Mouse (Mus musculus) liver, embryonic 15.5 days (tissue): ENCODE data around the gene 1700001C02Rik. TPM values are rescaled to one million over a fixed set of nuclear protein-coding genes. Genes with fewer than 3 reads are reported as not detected.

Experiments
- ATAC-seq: fragments of 200-750 bp; cut with Nextera tagmentation; 2 replicates; pipeline ENCODE4 v1.8.0; 2017; ENCODE audit warnings: moderate number of reproducible peaks, mild to moderate bottlenecking, moderate library complexity; ENCODE audit not compliant: insufficient read depth
- H3K27ac ChIP-seq: fragments of 300-500 bp; sonication (generic); replicated peaks from 2 replicates; pipeline ENCODE4 v1.5.1; 2015; ENCODE audit warnings: mild to moderate bottlenecking, inconsistent platforms
- H3K27me3 ChIP-seq: fragments of 300-500 bp; sonication (generic); 2 replicates; pipeline ENCODE4 v1.6.1; 2015; ENCODE audit warnings: mild to moderate bottlenecking, inconsistent platforms
- H3K36me3 ChIP-seq: fragments of 300-500 bp; sonication (generic); replicated peaks from 2 replicates; pipeline ENCODE4 v1.6.1; 2015; ENCODE audit warnings: moderate library complexity, mild to moderate bottlenecking, inconsistent platforms
- H3K4me1 ChIP-seq: fragments of 300-500 bp; sonication (generic); replicated peaks from 2 replicates; pipeline ENCODE4 v1.6.1; 2015; ENCODE audit warnings: inconsistent platforms
- H3K4me2 ChIP-seq: fragments of 300-500 bp; sonication (generic); 2 replicates; pipeline ENCODE4 v1.6.1; 2015; ENCODE audit warnings: moderate library complexity, mild to moderate bottlenecking, inconsistent platforms
- H3K4me3 ChIP-seq: fragments of 300-500 bp; sonication (generic); replicated peaks from 2 replicates; pipeline ENCODE4 v1.5.1; 2015; ENCODE audit warnings: mild to moderate bottlenecking, inconsistent platforms
- H3K9ac ChIP-seq: fragments of 300-500 bp; sonication (generic); 2 replicates; pipeline ENCODE4 v1.6.1; 2015; ENCODE audit warnings: moderate library complexity, mild to moderate bottlenecking, inconsistent platforms
- H3K9me3 ChIP-seq: fragments of 300-500 bp; sonication (generic); replicated peaks from 2 replicates; pipeline ENCODE4 v1.6.1; 2016; ENCODE audit warnings: inconsistent platforms
- WGBS: fragments of 180-500 bp; shearing (Covaris S2); methylation state at CpG from one replicate; pipeline ENCODE4 v1.1.7; 2015; ENCODE audit warnings: mixed read lengths; ENCODE audit not compliant: insufficient replicate concordance; 5-methylcytosine and 5-hydroxymethylcytosine counted together
- polyA plus RNA-seq: library from polyadenylated mRNA; unstranded; fragments of >200 nt; fragmentation: Nextera tagmentation; extraction: Ambion mirVana; gene quantifications from 2 replicates; pipeline ENCODE4 v1.2.1, GENCODE M21; 2015

1700001C02Rik gene
- polyA plus RNA-seq, 1 experiment from 2014 or later, result not detected

DNA sequence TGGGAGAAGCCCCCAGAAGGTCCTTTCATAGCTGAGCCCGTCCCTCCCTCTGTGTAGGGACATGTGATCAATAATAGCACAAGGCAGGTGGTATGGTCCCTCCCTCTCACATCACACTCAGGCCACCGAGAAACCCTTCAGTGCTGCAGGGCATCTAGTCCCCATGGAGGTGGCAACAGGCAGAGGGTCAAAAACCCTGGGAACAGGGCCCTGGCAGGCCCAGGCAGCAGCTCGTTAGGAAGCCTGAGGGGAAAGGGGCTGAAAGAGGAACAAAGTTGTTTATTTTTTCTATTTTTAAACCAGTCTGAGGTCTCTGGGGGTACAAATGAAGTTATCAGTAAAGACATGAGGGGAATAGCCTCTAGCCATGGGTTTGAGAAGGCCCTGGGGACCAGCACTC, 58.4 kb downstream of the 1700001C02Rik start:
- peaks cover 13% of the 10 kb centered on the region for H3K4me1 ChIP-seq
- H3K4me2 ChIP-seq, result no peak overlapping the region
- 31% methylated on average over 3 of the region's 3 CpGs for WGBS
- H3K27ac ChIP-seq, result no peak overlapping the region
- peaks cover 12% of the 10 kb centered on the region for H3K27me3 ChIP-seq
- H3K9me3 ChIP-seq, result no peaks in the 10 kb centered on the region
- H3K36me3 ChIP-seq, result no peaks in the 10 kb centered on the region
- no peak overlapping the region for H3K4me3 ChIP-seq
- no peak for ATAC-seq
- no peak overlapping the region for H3K9ac ChIP-seq

- no peaks in the 10 kb centered on the region for H3K36me3 ChIP-seq
- no peaks in the 10 kb centered on the region for H3K9me3 ChIP-seq
- H3K4me3 ChIP-seq, result no peak overlapping the region
- H3K4me1 ChIP-seq, result no peaks in the 10 kb centered on the region
- no peak overlapping the region for H3K9ac ChIP-seq
- no peak overlapping the region for H3K27ac ChIP-seq
- no peak overlapping the region for H3K4me2 ChIP-seq
- 51% methylated on average over 12 of the region's 12 CpGs for WGBS
- peaks cover 21% of the 10 kb centered on the region for H3K27me3 ChIP-seq
- ATAC-seq, result no peak
Measured at GRCm38 (mm10) chr5:30525920-30526836, 60.3 kb downstream of the 1700001C02Rik start.

- no peak overlapping the region for H3K4me3 ChIP-seq
- H3K4me1 ChIP-seq, result no peaks in the 10 kb centered on the region
- peaks cover 21% of the 10 kb centered on the region for H3K27me3 ChIP-seq
- 73% methylated on average over 5 of the region's 5 CpGs for WGBS
- H3K9me3 ChIP-seq, result no peaks in the 10 kb centered on the region
- ATAC-seq, result no peak
- H3K27ac ChIP-seq, result no peak overlapping the region
- H3K36me3 ChIP-seq, result no peaks in the 10 kb centered on the region
- H3K9ac ChIP-seq, result no peak overlapping the region
- H3K4me2 ChIP-seq, result no peak overlapping the region
Measured at GRCm38 (mm10) chr5:30527129-30527528, 61.3 kb downstream of the 1700001C02Rik start.

DNA sequence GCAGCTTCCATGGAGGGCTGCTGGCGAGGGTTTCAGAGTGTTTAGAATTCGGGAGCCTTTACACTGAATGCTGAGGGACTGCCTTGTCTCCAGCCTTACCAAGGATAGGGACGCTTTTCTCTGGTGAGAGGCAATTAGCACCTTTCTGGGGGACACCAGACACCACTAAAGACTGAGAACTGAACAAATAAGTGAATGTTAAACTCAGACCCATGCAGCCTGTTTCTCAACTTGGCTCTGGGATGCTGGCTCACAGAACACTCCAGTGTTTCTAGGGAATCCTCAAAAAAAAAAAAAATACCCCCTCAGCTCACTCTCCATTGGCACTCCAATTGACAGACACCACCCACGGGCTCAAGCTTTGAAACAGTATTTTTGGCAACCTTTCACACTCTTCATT, 63.1 kb downstream of the 1700001C02Rik start:
- H3K36me3 ChIP-seq, result no peaks in the 10 kb centered on the region
- no peaks in the 10 kb centered on the region for H3K9me3 ChIP-seq
- no peak overlapping the region for H3K27ac ChIP-seq
- H3K27me3 ChIP-seq, result peaks cover 21% of the 10 kb centered on the region
- WGBS, result 25% methylated on average over 4 of the region's 4 CpGs
- H3K4me2 ChIP-seq, result no peak overlapping the region
- no peak overlapping the region for H3K9ac ChIP-seq
- no peaks in the 10 kb centered on the region for H3K4me1 ChIP-seq
- no peak for ATAC-seq
- H3K4me3 ChIP-seq, result no peak overlapping the region

Other genes with a start within 250 kb of the 1700001C02Rik start
- gene Selenoi, start 233.5 kb upstream of the 1700001C02Rik start, polyA plus RNA-seq, result 13.3 and 14.1 TPM in 2 replicates
- gene Drc1, start 184.7 kb upstream of the 1700001C02Rik start, polyA plus RNA-seq, result 1.5 TPM in 2 replicates
- gene Otof, start 4.1 kb upstream of the 1700001C02Rik start, polyA plus RNA-seq, result 0.07 TPM in 1 of 2 replicates, not detected in the other
- not detected in 2 replicates for gene Cib4, start 79.8 kb downstream of the 1700001C02Rik start, polyA plus RNA-seq
- gene Kcnk3, start 122.1 kb downstream of the 1700001C02Rik start, polyA plus RNA-seq, result 0.17 and 0.26 TPM in 2 replicates
- gene Slc35f6, start 181.9 kb downstream of the 1700001C02Rik start, polyA plus RNA-seq, result 10.7 and 11.6 TPM in 2 replicates
- 180 and 194 TPM in 2 replicates for gene Cenpa, start 200.7 kb downstream of the 1700001C02Rik start, polyA plus RNA-seq
- gene Dpysl5, start 245.5 kb downstream of the 1700001C02Rik start, polyA plus RNA-seq, result 0.29 and 0.52 TPM in 2 replicates